Mouse (Mus musculus): ENCODE data around the gene Zfr. TPM values are rescaled to one million over a fixed set of nuclear protein-coding genes. Genes with fewer than 3 reads are reported as not detected.

Zfr gene
- total and polyA plus RNA-seq, 3 experiments = 76.8 to 79.8 (median 77.8) TPM

GRCm38 (mm10) chr15:12217849-12218248 is 100.2 kb downstream of the Zfr start:
- 70% methylated on average over 5 of the region's 5 CpGs for WGBS
- H3K27ac ChIP-seq = no peak overlapping the region
- H3K36me3 ChIP-seq (ENCODE audit: control insufficient read depth, insufficient read depth, low read length) = no peaks in the 10 kb centered on the region
- H3K4me1 ChIP-seq (ENCODE audit: control insufficient read depth, insufficient read depth, low read length) = peaks cover 16% of the 10 kb centered on the region
- H3K4me3 ChIP-seq = no peak overlapping the region
- H3K79me2 ChIP-seq (replicated peaks; ENCODE audit: control insufficient read depth, insufficient read depth, low read length) = peaks cover 12% of the 10 kb centered on the region
- intact Hi-C loops (cut with DNase I) = no loop called here
- H3K9ac ChIP-seq (ENCODE audit: low read depth, low read length) = no peak overlapping the region
- no peak for TF ChIP-seq EP300 (IDR thresholded peaks at IDR 0.05; ENCODE audit: insufficient read depth, low read depth, low read length)
- no peak for TF ChIP-seq CTCF (IDR thresholded peaks at IDR 0.05)
- no peak for TF ChIP-seq POLR2A (IDR thresholded peaks at IDR 0.05; ENCODE audit: insufficient read depth, low read depth, low read length)
- H3K27me3 ChIP-seq (ENCODE audit: control insufficient read depth, insufficient read depth, low read length) = no peaks in the 10 kb centered on the region
- no peak for DNase-seq

GRCm38 (mm10) chr15:12218583-12219382 is 101.2 kb downstream of the Zfr start:
- H3K4me1 ChIP-seq (ENCODE audit: control insufficient read depth, insufficient read depth, low read length) = peaks cover 14% of the 10 kb centered on the region
- H3K4me3 ChIP-seq = no peak overlapping the region
- no peaks in the 10 kb centered on the region for H3K27me3 ChIP-seq (ENCODE audit: control insufficient read depth, insufficient read depth, low read length)
- intact Hi-C loops (cut with DNase I) = no loop called here
- H3K36me3 ChIP-seq (ENCODE audit: control insufficient read depth, insufficient read depth, low read length) = no peaks in the 10 kb centered on the region
- H3K79me2 ChIP-seq (replicated peaks; ENCODE audit: control insufficient read depth, insufficient read depth, low read length) = peaks cover 10% of the 10 kb centered on the region
- no peak overlapping the region for H3K9ac ChIP-seq (ENCODE audit: low read depth, low read length)
- no peak overlapping the region for H3K27ac ChIP-seq
- no peak for DNase-seq
- TF ChIP-seq CTCF (IDR thresholded peaks at IDR 0.05) (no peak), POLR2A (IDR thresholded peaks at IDR 0.05; ENCODE audit: insufficient read depth, low read depth, low read length) (no peak), EP300 (IDR thresholded peaks at IDR 0.05; ENCODE audit: insufficient read depth, low read depth, low read length) (no peak)
- WGBS = 85% methylated on average over 11 of the region's 11 CpGs

- peaks cover 16% of the 10 kb centered on the region for H3K4me1 ChIP-seq (ENCODE audit: control insufficient read depth, insufficient read depth, low read length)
These were observed 103.5 kb downstream of the Zfr start for GRCm38 (mm10) chr15:12221131-12221530.

GRCm38 (mm10) chr15:12222564-12223302 is 105.1 kb downstream of the Zfr start:
- Histone ChIP-seq H3K36me3 (ENCODE audit: control insufficient read depth, insufficient read depth, low read length) (no peaks in the 10 kb centered on the region), H3K27ac (no peak overlapping the region), H3K4me1 (ENCODE audit: control insufficient read depth, insufficient read depth, low read length) (peaks cover 23% of the 10 kb centered on the region), H3K79me2 (replicated peaks; ENCODE audit: control insufficient read depth, insufficient read depth, low read length) (peaks cover 11% of the 10 kb centered on the region), H3K4me3 (no peak overlapping the region), H3K27me3 (ENCODE audit: control insufficient read depth, insufficient read depth, low read length) (no peaks in the 10 kb centered on the region), H3K9ac (ENCODE audit: low read depth, low read length) (no peak overlapping the region)
- intact Hi-C loops (cut with DNase I) = no loop called here
- DNase-seq = no peak
- no peak for TF ChIP-seq EP300 (IDR thresholded peaks at IDR 0.05; ENCODE audit: insufficient read depth, low read depth, low read length)
- TF ChIP-seq CTCF (IDR thresholded peaks at IDR 0.05) = no peak
- TF ChIP-seq POLR2A (IDR thresholded peaks at IDR 0.05; ENCODE audit: insufficient read depth, low read depth, low read length) = no peak
- 70% methylated on average over 8 of the region's 8 CpGs for WGBS

More at GRCm38 (mm10) chr15:12221131-12221530, 103.5 kb downstream of the Zfr start:
- intact Hi-C loops (cut with DNase I) = no loop called here
- TF ChIP-seq EP300 (IDR thresholded peaks at IDR 0.05; ENCODE audit: insufficient read depth, low read depth, low read length) (no peak), POLR2A (IDR thresholded peaks at IDR 0.05; ENCODE audit: insufficient read depth, low read depth, low read length) (no peak), CTCF (IDR thresholded peaks at IDR 0.05) (no peak)
- H3K27me3 ChIP-seq (ENCODE audit: control insufficient read depth, insufficient read depth, low read length) = no peaks in the 10 kb centered on the region
- no peak overlapping the region for H3K9ac ChIP-seq (ENCODE audit: low read depth, low read length)
- H3K79me2 ChIP-seq (replicated peaks; ENCODE audit: control insufficient read depth, insufficient read depth, low read length) = peaks cover 11% of the 10 kb centered on the region
- no peaks in the 10 kb centered on the region for H3K36me3 ChIP-seq (ENCODE audit: control insufficient read depth, insufficient read depth, low read length)
- 93% methylated on average over 13 of the region's 13 CpGs for WGBS
- DNase-seq = no peak
- no peak overlapping the region for H3K27ac ChIP-seq
- H3K4me3 ChIP-seq = no peak overlapping the region

GRCm38 (mm10) chr15:12223393-12223792 is 105.8 kb downstream of the Zfr start:
- H3K27me3 ChIP-seq (ENCODE audit: control insufficient read depth, insufficient read depth, low read length) = no peaks in the 10 kb centered on the region
- intact Hi-C loops (cut with DNase I) = no loop called here
- no peak for DNase-seq
- 86% methylated on average over 6 of the region's 6 CpGs for WGBS
- no peak overlapping the region for H3K9ac ChIP-seq (ENCODE audit: low read depth, low read length)
- no peak overlapping the region for H3K27ac ChIP-seq
- no peaks in the 10 kb centered on the region for H3K36me3 ChIP-seq (ENCODE audit: control insufficient read depth, insufficient read depth, low read length)
- H3K4me1 ChIP-seq (ENCODE audit: control insufficient read depth, insufficient read depth, low read length) = peaks cover 29% of the 10 kb centered on the region
- H3K4me3 ChIP-seq = no peak overlapping the region
- no peak for TF ChIP-seq CTCF (IDR thresholded peaks at IDR 0.05)
- TF ChIP-seq EP300 (IDR thresholded peaks at IDR 0.05; ENCODE audit: insufficient read depth, low read depth, low read length) = no peak
- no peak for TF ChIP-seq POLR2A (IDR thresholded peaks at IDR 0.05; ENCODE audit: insufficient read depth, low read depth, low read length)
- peaks cover 13% of the 10 kb centered on the region for H3K79me2 ChIP-seq (replicated peaks; ENCODE audit: control insufficient read depth, insufficient read depth, low read length)

GRCm38 (mm10) chr15:12224239-12224638 is 106.6 kb downstream of the Zfr start:
- no peaks in the 10 kb centered on the region for H3K27me3 ChIP-seq (ENCODE audit: control insufficient read depth, insufficient read depth, low read length)
- intact Hi-C loops (cut with DNase I) = no loop called here
- WGBS = 97% methylated on average over 2 of the region's 2 CpGs
- peaks cover 29% of the 10 kb centered on the region for H3K4me1 ChIP-seq (ENCODE audit: control insufficient read depth, insufficient read depth, low read length)
- peaks cover 12% of the 10 kb centered on the region for H3K79me2 ChIP-seq (replicated peaks; ENCODE audit: control insufficient read depth, insufficient read depth, low read length)
- no peak for DNase-seq
- H3K4me3 ChIP-seq = no peak overlapping the region
- TF ChIP-seq POLR2A (IDR thresholded peaks at IDR 0.05; ENCODE audit: insufficient read depth, low read depth, low read length) (no peak), CTCF (IDR thresholded peaks at IDR 0.05) (no peak), EP300 (IDR thresholded peaks at IDR 0.05; ENCODE audit: insufficient read depth, low read depth, low read length) (no peak)
- no peaks in the 10 kb centered on the region for H3K36me3 ChIP-seq (ENCODE audit: control insufficient read depth, insufficient read depth, low read length)
- no peak overlapping the region for H3K27ac ChIP-seq
- H3K9ac ChIP-seq (ENCODE audit: low read depth, low read length) = no peak overlapping the region
